Mouse (Mus musculus): ENCODE results near the gene Eif4a1. TPM values are rescaled to one million over a fixed set of nuclear protein-coding genes. Genes with fewer than 3 reads are reported as not detected.

Eif4a1 gene
- total RNA-seq, 2 experiments from 2014 or later, result 74.1 to 103 TPM

Small RNA genes lying within 50 kb of the gene (microRNA-seq; reads per million reads assigned to microRNA genes)
- 1.4 to 3.0 reads per million in 2 experiments for gene Mir1934
- 0 reads per million in 2 experiments for gene Mir467f

Other genes with a start within 250 kb of the Eif4a1 start
- gene Dnah2, start 123.3 kb downstream of the Eif4a1 start, total RNA-seq (2021), result under 1 TPM; 0.13 to 0.27 TPM
- gene Efnb3, start 112.2 kb downstream of the Eif4a1 start, total RNA-seq (2021), result under 1 TPM; 0.23 to 0.62 TPM
- gene Wrap53, start 92.2 kb downstream of the Eif4a1 start, total RNA-seq (2021), result 1 to 10 TPM; 2.6 to 2.8 TPM
- gene Trp53, start 92.1 kb downstream of the Eif4a1 start, total RNA-seq (2021), result 10 to 100 TPM; 10.7 to 15.8 TPM
- gene Atp1b2, start 66.5 kb downstream of the Eif4a1 start, total RNA-seq (2021), result 100 to 1,000 TPM; 380 to 461 TPM
- gene Shbg, start 54.5 kb downstream of the Eif4a1 start, total RNA-seq (2021), result not detected
- 1 to 10 TPM; 3.0 to 3.2 TPM for gene Sat2, start 50.4 kb downstream of the Eif4a1 start, total RNA-seq (2021)
- 10 to 100 TPM; 77.7 to 91.9 TPM for gene Fxr2, start 39.4 kb downstream of the Eif4a1 start, total RNA-seq (2021)
- not detected for gene Sox15, start 17.1 kb downstream of the Eif4a1 start, total RNA-seq (2021)
- 1 to 10 TPM; 8.0 to 8.3 TPM for gene Mpdu1, start 9.8 kb downstream of the Eif4a1 start, total RNA-seq (2021)
- gene Cd68, start 6.3 kb downstream of the Eif4a1 start, total RNA-seq (2021), result 1 to 10 TPM; 2.6 to 3.2 TPM
- 10 to 100 TPM; 22.7 TPM for gene Senp3, start 9.7 kb upstream of the Eif4a1 start, total RNA-seq (2021)
- under 1 TPM; 0.39 to 0.92 TPM for gene Tnfsf13, start 13.4 kb upstream of the Eif4a1 start, total RNA-seq (2021)
- gene Tnfsf12, start 23.4 kb upstream of the Eif4a1 start, total RNA-seq (2021), result 10 to 100 TPM in 1 of 2 experiments, 1 to 10 TPM in 1; 8.6 to 10.4 TPM
- gene Tnfsfm13, start 23.7 kb upstream of the Eif4a1 start, total RNA-seq (2021), result 1 to 10 TPM; 1.3 to 1.5 TPM
- gene Polr2a, start 86.2 kb upstream of the Eif4a1 start, total RNA-seq (2021), result 10 to 100 TPM; 28.7 to 29.2 TPM
- not detected for gene Slc35g3, start 89.5 kb upstream of the Eif4a1 start, total RNA-seq (2021)
- 10 to 100 TPM; 24.3 to 26.2 TPM for gene Zbtb4, start 93.5 kb upstream of the Eif4a1 start, total RNA-seq (2021)
- gene Chrnb1, start 123.5 kb upstream of the Eif4a1 start, total RNA-seq (2021), result 10 to 100 TPM; 29.2 to 33.1 TPM
- gene Fgf11, start 129.4 kb upstream of the Eif4a1 start, total RNA-seq (2021), result 1 to 10 TPM; 4.6 to 4.8 TPM
- under 1 TPM; 0.12 to 0.20 TPM for gene Tmem102, start 133.2 kb upstream of the Eif4a1 start, total RNA-seq (2021)
- not detected for gene Gm39566, start 142.9 kb upstream of the Eif4a1 start, total RNA-seq (2021)
- not detected for gene Spem2, start 146.0 kb upstream of the Eif4a1 start, total RNA-seq (2021)
- gene Spem1, start 149.8 kb upstream of the Eif4a1 start, total RNA-seq (2021), result not detected
- gene Nlgn2, start 165.4 kb upstream of the Eif4a1 start, total RNA-seq (2021), result 1 to 10 TPM; 2.4 to 2.9 TPM
- gene Tmem256, start 166.1 kb upstream of the Eif4a1 start, total RNA-seq (2021), result 100 to 1,000 TPM; 104 to 140 TPM
- 10 to 100 TPM; 10.6 to 11.2 TPM for gene Plscr3, start 174.0 kb upstream of the Eif4a1 start, total RNA-seq (2021)
- gene Tnk1, start 186.3 kb upstream of the Eif4a1 start, total RNA-seq (2021), result not detected
- gene Tmem95, start 205.6 kb upstream of the Eif4a1 start, total RNA-seq (2021), result not detected
- 1 to 10 TPM; 1.3 to 1.5 TPM for gene Kctd11, start 209.0 kb upstream of the Eif4a1 start, total RNA-seq (2021)
- gene Acap1, start 223.1 kb upstream of the Eif4a1 start, total RNA-seq (2021), result 1 to 10 TPM in 1 of 2 experiments, under 1 TPM in 1; 0.27 to 1.1 TPM
- gene 2810408A11Rik, start 228.6 kb upstream of the Eif4a1 start, total RNA-seq (2021), result under 1 TPM in 1 of 2 experiments, not detected in 1; 0.59 TPM
- gene Neurl4, start 228.6 kb upstream of the Eif4a1 start, total RNA-seq (2021), result 10 to 100 TPM; 22.9 to 23.1 TPM
- 10 to 100 TPM; 33.9 to 42.5 TPM for gene Gps2, start 241.5 kb upstream of the Eif4a1 start, total RNA-seq (2021)
- 100 to 1,000 TPM; 402 to 432 TPM for gene Eif5a, start 249.5 kb upstream of the Eif4a1 start, total RNA-seq (2021)

All from gastrocnemius, postnatal 36 days (tissue).